Mouse (Mus musculus) midbrain, embryonic 15.5 days (tissue): ENCODE data around the gene Tha1. TPM values are rescaled to one million over a fixed set of nuclear protein-coding genes. Genes with fewer than 3 reads are reported as not detected.
A peak's percentile ranks its signal among the peaks of the same experiment; 100 is the strongest.
"Not testable (repeated sequence)": the region's sequence is repeated elsewhere in the genome, so short reads cannot be mapped to it uniquely, and the experiment has no call there.

ENCODE experiments used
- ATAC-seq: fragments of 200-750 bp; cut with Nextera tagmentation; replicated peaks from 2 replicates; pipeline ENCODE4 v1.8.0; 2017; ENCODE audit warnings: moderate TSS enrichment
- H3K27ac ChIP-seq: fragments of 300-500 bp; sonication (generic); 2 replicates; pipeline ENCODE4 v1.5.1; 2015; ENCODE audit warnings: mild to moderate bottlenecking, inconsistent platforms
- H3K27me3 ChIP-seq: fragments of 300-500 bp; sonication (generic); replicated peaks from 2 replicates; pipeline ENCODE4 v1.6.1; 2015; ENCODE audit warnings: inconsistent platforms
- H3K36me3 ChIP-seq: fragments of 300-500 bp; sonication (generic); replicated peaks from 2 replicates; pipeline ENCODE4 v1.6.1; 2015; ENCODE audit warnings: inconsistent platforms
- H3K4me1 ChIP-seq: fragments of 300-500 bp; sonication (generic); 2 replicates; pipeline ENCODE4 v1.6.1; 2015; ENCODE audit warnings: inconsistent platforms
- H3K4me2 ChIP-seq: fragments of 300-500 bp; sonication (generic); 2 replicates; pipeline ENCODE4 v1.6.1; 2015; ENCODE audit warnings: inconsistent platforms, mild to moderate bottlenecking, moderate library complexity
- H3K4me3 ChIP-seq: fragments of 300-500 bp; sonication (generic); 2 replicates; pipeline ENCODE4 v1.5.1; 2015; ENCODE audit warnings: mild to moderate bottlenecking, inconsistent platforms
- H3K9ac ChIP-seq: fragments of 300-500 bp; sonication (generic); 2 replicates; pipeline ENCODE4 v1.6.1; 2015; ENCODE audit warnings: mild to moderate bottlenecking, inconsistent platforms
- H3K9me3 ChIP-seq: fragments of 300-500 bp; sonication (generic); 2 replicates; pipeline ENCODE4 v1.6.1; 2016; ENCODE audit warnings: inconsistent platforms
- whole genome bisulfite sequencing: fragments of 180-500 bp; shearing (Covaris S2); methylation state at CpG from one replicate; pipeline ENCODE4 v1.1.7; 2015; ENCODE audit warnings: mixed read lengths; 5-methylcytosine and 5-hydroxymethylcytosine counted together
- polyA plus RNA-seq: library from polyadenylated mRNA; unstranded; fragments of >200 nt; fragmentation: Nextera tagmentation; extraction: Ambion mirVana; gene quantifications from 2 replicates; pipeline ENCODE4 v1.2.1, GENCODE M21; 2015

The Tha1 gene
- polyA plus RNA-seq, 1 experiment from 2014 or later, result 5.6 TPM

DNA sequence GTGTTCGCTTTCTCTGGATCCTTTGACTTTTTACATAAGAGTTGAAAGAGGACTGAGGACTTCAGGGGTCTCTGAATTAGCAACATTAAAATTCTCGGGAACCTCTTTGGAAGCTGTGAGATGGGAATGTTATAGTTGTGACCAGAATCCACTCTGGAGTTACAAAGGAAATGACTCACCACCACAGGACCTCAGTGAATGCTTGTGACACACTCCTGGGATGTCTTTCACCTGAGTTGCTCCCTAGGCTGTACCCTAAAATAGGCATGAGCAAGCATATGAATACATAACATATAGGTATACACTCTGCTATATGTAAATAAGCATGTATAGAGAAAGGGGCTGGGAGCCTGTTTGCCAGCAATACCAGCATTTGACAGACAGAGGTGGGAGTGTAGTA is 29.8 kb downstream of the Tha1 start:
- no peak overlapping the region for H3K4me2 ChIP-seq
- H3K4me1 ChIP-seq, result peaks cover 10% of the 10 kb centered on the region
- H3K4me3 ChIP-seq, result no peak overlapping the region
- no peaks in the 10 kb centered on the region for H3K9me3 ChIP-seq
- no peak overlapping the region for H3K27ac ChIP-seq
- H3K9ac ChIP-seq, result no peak overlapping the region
- WGBS, result 87% methylated on average over 2 of the region's 2 CpGs
- H3K36me3 ChIP-seq, result no peaks in the 10 kb centered on the region
- no peaks in the 10 kb centered on the region for H3K27me3 ChIP-seq
- no peak for ATAC-seq

DNA sequence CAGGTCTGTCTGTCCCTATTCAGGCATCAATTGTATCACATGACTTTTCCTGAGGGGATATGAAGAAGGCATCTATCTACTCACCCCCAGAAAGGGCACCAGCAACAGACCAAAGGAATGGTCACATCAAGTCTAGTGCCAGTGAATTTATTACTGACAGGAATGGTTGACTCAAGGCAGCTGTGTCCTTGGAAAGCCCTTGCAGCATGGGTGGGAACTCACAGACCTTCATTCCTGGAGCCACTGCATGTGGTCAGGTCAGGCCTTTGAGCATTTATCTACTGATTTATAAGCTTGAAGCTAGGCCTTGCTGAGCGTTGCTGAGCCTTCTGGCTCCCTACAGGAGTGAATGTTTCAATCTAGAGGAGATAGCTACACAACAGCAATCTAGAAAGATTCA is 32.4 kb downstream of the Tha1 start:
- Histone ChIP-seq H3K4me3 (no peak overlapping the region), H3K9me3 (no peaks in the 10 kb centered on the region), H3K36me3 (no peaks in the 10 kb centered on the region), H3K9ac (no peak overlapping the region), H3K4me2 (no peak overlapping the region), H3K27me3 (no peaks in the 10 kb centered on the region), H3K4me1 (peaks cover 3% of the 10 kb centered on the region; the same call in 1 of the 2 replicates), H3K27ac (no peak overlapping the region)
- ATAC-seq, result no peak
- 61% methylated on average over 1 of the region's 1 CpGs for WGBS

DNA sequence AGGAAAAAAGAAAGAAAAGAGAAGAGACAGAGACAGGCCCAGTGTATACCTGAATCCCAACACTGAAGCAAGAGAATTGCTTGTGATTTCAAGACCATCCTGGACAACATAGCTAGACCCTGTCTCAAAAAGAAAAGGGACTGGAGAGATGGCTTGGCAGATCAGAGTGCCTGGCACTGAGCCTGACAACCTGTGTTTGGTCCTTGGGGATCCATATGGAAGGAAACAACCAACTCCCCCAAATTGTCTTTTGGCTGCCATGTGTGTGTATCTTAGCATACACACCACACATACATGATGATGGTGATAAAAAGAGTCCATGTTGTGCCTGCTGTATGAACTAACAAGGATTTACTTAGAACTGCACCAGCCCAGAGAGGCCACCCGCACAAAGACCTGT is 34.3 kb downstream of the Tha1 start:
- H3K27me3 ChIP-seq, result no peaks in the 10 kb centered on the region
- no peak for ATAC-seq
- WGBS, result 88% methylated on average over 1 of the region's 1 CpGs
- no peak overlapping the region for H3K4me2 ChIP-seq
- H3K4me3 ChIP-seq, result no peak overlapping the region
- H3K36me3 ChIP-seq, result no peaks in the 10 kb centered on the region
- H3K4me1 ChIP-seq, result peaks cover 3% of the 10 kb centered on the region; the same call in 1 of the 2 replicates
- no peak overlapping the region for H3K9ac ChIP-seq
- H3K27ac ChIP-seq, result no peak overlapping the region
- H3K9me3 ChIP-seq, result no peaks in the 10 kb centered on the region

DNA sequence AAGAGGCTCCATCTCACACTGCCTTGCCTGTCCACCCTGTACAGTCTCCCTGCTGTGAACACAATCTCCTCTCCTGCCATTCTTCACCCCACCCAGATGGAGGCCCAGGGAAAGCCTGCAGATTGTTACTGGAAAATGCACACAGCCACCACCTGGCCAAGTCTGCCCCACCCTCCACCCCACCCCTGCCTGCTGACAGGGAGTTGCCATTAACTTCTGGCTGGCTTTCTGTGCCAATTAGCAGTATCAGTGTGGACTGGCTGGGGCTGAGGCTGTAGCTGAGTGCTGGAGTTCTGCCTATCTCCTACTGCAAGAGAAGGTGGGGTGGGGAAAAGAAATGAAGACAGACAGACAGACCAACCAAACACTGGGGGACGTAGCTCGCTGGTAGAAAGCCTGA is 34.7 kb downstream of the Tha1 start:
- H3K4me1 ChIP-seq, result peaks cover 3% of the 10 kb centered on the region; the same call in 1 of the 2 replicates
- H3K27ac ChIP-seq, result no peak overlapping the region
- no peaks in the 10 kb centered on the region for H3K27me3 ChIP-seq
- H3K36me3 ChIP-seq, result no peaks in the 10 kb centered on the region
- H3K4me3 ChIP-seq, result no peak overlapping the region
- 77% methylated on average over 2 of the region's 2 CpGs for WGBS
- no peaks in the 10 kb centered on the region for H3K9me3 ChIP-seq
- ATAC-seq, result no peak
- H3K4me2 ChIP-seq, result no peak overlapping the region
- no peak overlapping the region for H3K9ac ChIP-seq

DNA sequence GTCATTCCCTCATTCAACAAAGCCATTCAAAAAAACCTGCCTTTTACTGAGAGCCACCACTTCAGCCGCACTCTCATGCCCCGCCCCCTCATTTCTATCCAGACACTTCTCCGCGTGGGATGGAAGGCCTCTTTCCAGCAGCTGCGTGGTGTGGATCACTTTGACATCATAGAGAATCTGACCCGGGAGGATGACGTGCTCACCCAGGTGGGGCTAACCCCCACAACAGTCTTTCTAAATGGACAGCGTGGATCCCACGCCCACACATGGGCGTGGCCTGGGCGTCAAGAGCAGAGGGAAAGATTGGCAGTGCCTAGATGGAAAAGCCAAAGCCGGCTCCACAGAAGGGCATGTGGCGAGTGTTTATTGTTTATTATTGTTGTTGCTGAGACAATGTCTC is 37.0 kb downstream of the Tha1 start:
- Histone ChIP-seq H3K27ac (no peak overlapping the region), H3K27me3 (no peaks in the 10 kb centered on the region), H3K9me3 (no peaks in the 10 kb centered on the region), H3K4me2 (peak overlapping the region; percentile 34), H3K4me1 (peaks cover 8% of the 10 kb centered on the region), H3K4me3 (no peak overlapping the region), H3K9ac (no peak overlapping the region), H3K36me3 (no peaks in the 10 kb centered on the region)
- ATAC-seq, result no peak
- 29% methylated on average over 13 of the region's 13 CpGs for WGBS

DNA sequence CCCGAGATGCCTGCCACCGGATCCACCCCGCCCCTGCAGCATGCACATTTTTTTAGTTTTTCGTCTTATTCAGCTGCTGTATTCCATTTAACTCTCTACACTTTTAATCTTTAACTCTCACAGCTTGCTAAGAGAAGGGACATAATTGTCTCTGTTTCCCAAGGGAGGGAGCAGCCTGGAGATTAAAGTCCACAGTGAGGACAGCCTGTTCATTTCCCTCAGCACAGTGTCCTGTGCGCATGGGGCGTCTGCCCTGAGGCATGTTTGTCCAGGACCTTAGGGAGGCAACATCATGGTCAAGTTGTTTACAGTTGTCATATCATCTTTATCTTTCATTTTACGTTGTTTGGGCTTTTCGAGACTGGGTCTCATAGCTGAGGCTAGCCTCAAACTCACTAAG is 39.2 kb downstream of the Tha1 start:
- no peak for ATAC-seq
- Histone ChIP-seq H3K9ac (no peak overlapping the region), H3K4me3 (no peak overlapping the region), H3K9me3 (no peaks in the 10 kb centered on the region), H3K36me3 (no peaks in the 10 kb centered on the region), H3K4me1 (peaks cover 8% of the 10 kb centered on the region), H3K27ac (no peak overlapping the region), H3K4me2 (no peak overlapping the region), H3K27me3 (no peaks in the 10 kb centered on the region)
- WGBS, result 94% methylated on average over 8 of the region's 8 CpGs

DNA sequence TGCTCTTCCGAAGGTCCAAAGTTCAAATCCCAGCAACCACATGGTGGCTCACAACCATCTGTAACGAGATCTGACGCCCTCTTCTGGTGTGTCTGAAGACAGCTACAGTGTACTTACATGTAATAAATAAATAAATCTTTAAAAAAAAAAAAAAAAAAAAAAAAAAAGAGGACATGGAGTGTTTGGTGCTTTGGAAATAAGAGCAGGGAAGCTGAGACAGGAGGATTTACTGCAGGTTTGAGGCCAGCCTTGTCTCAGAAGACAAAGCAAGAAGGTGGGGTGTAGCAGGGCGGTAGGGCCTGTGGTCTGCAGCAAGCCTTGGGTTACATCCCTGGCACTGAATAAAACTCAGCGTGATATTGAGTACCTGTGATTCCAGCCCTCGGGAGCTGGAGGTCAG is 39.8 kb downstream of the Tha1 start:
- H3K27ac ChIP-seq, ATAC-seq, H3K4me3 ChIP-seq, H3K27me3 ChIP-seq, H3K4me1 ChIP-seq, H3K36me3 ChIP-seq, H3K9me3 ChIP-seq, H3K4me2 ChIP-seq, H3K9ac ChIP-seq: not testable (repeated sequence)
- WGBS, result 81% methylated on average over 6 of the region's 6 CpGs

DNA sequence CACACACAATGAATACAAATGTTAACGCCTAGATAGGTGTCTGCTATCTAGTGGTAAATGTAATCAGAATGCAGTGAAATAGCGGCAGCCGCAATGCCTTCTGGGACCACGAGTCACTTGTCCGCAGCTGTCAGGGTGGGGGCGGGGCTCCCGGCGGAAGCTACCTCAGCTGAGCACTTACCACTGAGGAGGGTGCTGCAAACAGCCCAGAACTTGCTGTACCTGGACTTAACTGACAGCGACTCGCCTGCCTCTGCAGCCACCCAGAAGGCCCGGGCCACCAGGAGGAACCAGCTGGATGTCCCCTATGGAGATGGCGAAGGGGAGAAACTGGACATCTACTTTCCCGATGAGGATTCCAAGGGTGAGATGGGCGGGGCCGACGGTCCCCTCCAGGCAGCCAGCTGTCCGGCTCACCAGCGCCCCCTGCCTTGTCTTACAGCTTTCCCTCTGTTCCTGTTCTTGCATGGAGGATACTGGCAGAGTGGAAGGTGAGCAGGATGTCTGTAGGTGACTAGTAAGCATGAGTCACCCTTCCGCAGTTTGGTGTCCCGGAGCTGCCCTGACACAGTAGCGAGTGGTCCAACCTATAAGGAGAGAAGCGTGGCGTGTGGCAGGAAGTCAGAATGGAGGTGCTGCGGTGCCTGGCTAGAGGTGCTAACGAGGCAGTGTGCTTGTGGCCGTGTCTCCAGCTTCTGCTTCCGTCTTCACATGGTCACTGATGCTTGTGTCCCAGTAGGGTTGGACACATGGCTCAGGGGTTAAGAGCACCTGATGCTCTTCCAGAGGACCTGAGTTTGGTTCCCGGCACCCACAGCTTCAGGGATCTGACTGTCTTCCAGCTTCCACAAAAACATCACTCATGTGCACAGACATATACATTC is 41.0 kb downstream of the Tha1 start:
- Histone ChIP-seq H3K9ac (no peak overlapping the region; the same call in 1 of the 2 replicates), H3K36me3 (no peaks in the 10 kb centered on the region), H3K9me3 (no peaks in the 10 kb centered on the region), H3K4me1 (peaks cover 14% of the 10 kb centered on the region), H3K4me3 (peak overlapping the region; percentile 42), H3K27ac (peak overlapping the region; percentile 65), H3K27me3 (no peaks in the 10 kb centered on the region), H3K4me2 (peak overlapping the region; percentile 56)
- ATAC-seq, result peak; percentile 80
- WGBS, result 19% methylated on average over 28 of the region's 28 CpGs

DNA sequence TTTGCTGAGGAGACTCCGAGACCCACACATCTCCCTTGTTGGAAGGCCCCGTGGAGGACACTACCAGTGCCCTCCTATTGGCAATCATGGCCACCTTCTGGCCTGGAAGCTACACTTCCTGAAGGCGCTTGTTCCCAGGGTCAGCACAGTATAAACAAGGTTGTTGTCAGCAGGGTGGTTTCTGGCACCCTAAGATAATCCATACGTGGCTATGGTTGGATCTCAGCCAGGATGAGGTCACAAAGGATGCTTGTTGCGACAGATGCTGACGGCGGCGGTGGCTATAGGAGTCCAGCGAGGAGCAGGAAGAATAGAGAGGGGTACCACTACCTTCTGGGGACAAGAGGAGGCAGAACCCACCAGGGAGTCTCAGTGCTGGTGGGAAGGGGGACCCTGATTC is 42.9 kb downstream of the Tha1 start:
- no peaks in the 10 kb centered on the region for H3K36me3 ChIP-seq
- H3K9ac ChIP-seq, result no peak overlapping the region
- H3K27ac ChIP-seq, result no peak overlapping the region
- no peak overlapping the region for H3K4me2 ChIP-seq
- peaks cover 24% of the 10 kb centered on the region for H3K4me1 ChIP-seq
- H3K9me3 ChIP-seq, result no peaks in the 10 kb centered on the region
- H3K27me3 ChIP-seq, result no peaks in the 10 kb centered on the region
- H3K4me3 ChIP-seq, result no peak overlapping the region
- 71% methylated on average over 9 of the region's 9 CpGs for WGBS
- ATAC-seq, result no peak

DNA sequence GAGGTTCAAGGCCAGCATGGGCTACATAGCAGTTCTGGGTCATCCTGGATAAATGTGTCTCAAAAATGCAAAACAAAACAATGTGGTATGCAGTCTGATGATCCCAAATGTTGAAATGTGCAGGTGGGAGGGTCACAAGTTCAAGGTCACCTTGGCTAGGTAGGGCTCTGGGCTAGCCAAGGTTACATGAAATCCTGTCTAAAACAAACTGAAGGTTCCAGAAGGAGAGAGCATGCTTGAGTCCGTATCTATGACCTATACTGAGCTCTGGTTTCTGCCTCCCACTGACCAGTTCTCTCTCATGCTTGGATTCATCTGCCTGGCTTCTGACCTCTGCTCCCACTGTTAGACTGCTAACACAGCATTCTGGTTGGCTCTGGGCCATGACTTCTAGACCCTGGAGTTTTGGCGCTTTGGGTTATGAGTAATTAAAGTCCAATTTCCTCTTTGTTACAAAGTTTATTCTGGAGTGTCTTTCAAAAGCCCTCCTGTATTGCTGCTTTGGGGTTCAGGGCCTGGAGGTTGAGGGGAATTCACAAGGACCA is 43.5 kb downstream of the Tha1 start:
- Histone ChIP-seq H3K4me1 (peaks cover 30% of the 10 kb centered on the region), H3K4me3 (no peak overlapping the region), H3K27me3 (no peaks in the 10 kb centered on the region), H3K9ac (no peak overlapping the region), H3K4me2 (no peak overlapping the region), H3K27ac (no peak overlapping the region), H3K36me3 (no peaks in the 10 kb centered on the region), H3K9me3 (no peaks in the 10 kb centered on the region)
- 77% methylated on average over 2 of the region's 2 CpGs for WGBS
- ATAC-seq, result no peak

DNA sequence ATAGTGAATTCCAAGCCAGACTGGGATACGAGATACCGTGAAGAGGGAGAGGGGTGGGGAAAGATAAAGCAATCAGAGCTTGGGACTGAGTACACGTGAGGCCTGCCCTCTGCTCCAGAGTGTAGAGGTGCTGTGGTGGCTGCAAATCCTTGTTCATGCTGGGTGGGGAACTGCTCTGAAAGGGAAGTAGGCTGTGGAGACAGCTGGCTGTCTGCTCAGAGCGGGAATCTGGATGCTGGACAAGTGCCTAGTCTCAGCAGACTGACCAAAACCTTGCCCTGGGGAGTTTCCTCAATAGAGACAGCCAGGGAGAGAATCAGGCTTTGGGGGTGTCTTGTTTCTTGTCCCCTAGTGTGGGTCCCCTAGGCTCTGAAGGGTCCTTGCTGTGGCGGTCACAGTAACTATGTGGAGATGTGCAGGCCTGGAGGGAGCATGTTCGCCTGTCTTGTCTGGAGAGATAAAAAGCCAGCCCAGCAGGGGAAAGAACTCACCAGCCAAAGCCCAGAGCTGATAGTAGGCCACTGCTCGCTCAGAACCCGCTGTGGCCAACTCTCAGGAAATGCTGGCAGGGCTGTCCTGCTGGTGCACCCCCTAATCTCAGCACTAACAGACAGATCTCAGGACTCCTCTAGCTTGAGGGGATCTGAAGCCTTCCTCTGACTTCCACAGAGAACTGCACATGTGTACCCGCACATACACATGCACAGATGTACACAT is 44.2 kb downstream of the Tha1 start:
- no peaks in the 10 kb centered on the region for H3K36me3 ChIP-seq
- H3K9me3 ChIP-seq, result no peaks in the 10 kb centered on the region
- no peak overlapping the region for H3K4me3 ChIP-seq
- no peaks in the 10 kb centered on the region for H3K27me3 ChIP-seq
- H3K4me2 ChIP-seq, result no peak overlapping the region
- H3K9ac ChIP-seq, result no peak overlapping the region
- H3K27ac ChIP-seq, result no peak overlapping the region
- ATAC-seq, result no peak
- H3K4me1 ChIP-seq, result peaks cover 36% of the 10 kb centered on the region
- WGBS, result 52% methylated on average over 9 of the region's 9 CpGs

DNA sequence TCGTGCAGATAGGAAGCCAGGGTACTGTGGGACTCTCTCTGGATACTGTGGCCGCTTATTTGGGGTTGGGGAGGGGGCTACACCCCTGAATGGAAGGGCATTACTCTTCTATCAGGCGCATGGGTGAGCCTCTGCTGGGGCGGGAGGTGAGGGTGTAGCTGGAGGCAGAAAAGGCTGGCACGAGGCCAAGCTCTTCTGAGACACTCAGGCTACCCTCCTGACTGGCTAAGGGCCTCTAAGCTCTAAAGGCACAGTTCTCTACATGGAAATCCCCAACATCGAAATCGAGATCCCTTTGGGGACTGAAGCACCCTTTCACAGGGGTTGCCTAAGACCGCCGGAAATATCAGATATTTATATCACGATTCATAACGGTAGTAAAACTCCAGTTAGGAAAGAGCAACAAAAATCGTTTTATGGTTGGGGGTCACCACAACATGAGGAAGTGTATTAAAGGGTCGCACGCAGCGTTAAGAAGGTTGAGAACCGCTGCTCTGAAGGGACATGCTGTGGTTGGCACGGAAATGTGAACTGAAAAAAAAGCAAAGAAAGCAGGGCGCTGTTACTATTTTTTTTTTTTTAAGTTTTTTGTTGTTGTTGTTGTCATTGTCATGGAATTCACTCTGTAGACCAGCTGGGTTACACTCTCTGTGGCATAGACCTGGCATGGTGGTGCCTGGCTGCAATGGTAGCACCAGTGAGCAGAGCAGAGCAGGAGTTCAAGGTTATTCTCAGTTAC is 45.0 kb downstream of the Tha1 start:
- H3K9me3 ChIP-seq, result no peaks in the 10 kb centered on the region
- H3K27me3 ChIP-seq, result no peaks in the 10 kb centered on the region
- H3K4me1 ChIP-seq, result peaks cover 38% of the 10 kb centered on the region
- H3K9ac ChIP-seq, result no peak overlapping the region
- H3K27ac ChIP-seq, result no peak overlapping the region
- WGBS, result 80% methylated on average over 18 of the region's 18 CpGs
- H3K4me3 ChIP-seq, result no peak overlapping the region
- no peak overlapping the region for H3K4me2 ChIP-seq
- no peaks in the 10 kb centered on the region for H3K36me3 ChIP-seq
- no peak for ATAC-seq
